Mouse (Mus musculus): ENCODE data around the gene Zfp697. TPM values are rescaled to one million over a fixed set of nuclear protein-coding genes. Genes with fewer than 3 reads are reported as not detected.

Zfp697 gene
- polyA plus RNA-seq, 1 experiment from 2014 or later = 3.9 TPM

DNA sequence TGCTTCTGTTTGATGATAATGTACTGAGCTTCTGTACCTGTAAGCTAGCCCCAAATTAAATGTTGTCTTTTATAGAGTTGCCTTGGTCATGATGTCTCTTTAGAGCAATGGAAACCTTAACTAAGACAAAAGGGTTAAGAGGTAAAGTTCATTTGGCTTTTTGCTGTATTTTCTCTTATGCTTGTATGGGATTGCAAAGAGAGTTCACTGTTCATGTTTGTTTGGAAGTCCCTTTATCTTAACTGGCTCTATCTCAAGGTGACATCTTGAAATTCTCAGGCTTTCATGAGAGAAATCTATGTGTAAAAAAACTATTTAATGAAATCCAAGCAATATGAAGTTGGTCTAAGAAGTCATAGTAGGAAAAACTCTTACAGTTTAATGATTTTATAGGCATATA, 398.7 kb downstream of the Zfp697 start:
- no peak overlapping the region for H3K4me2 ChIP-seq
- no peaks in the 10 kb centered on the region for H3K36me3 ChIP-seq
- H3K9ac ChIP-seq = no peak overlapping the region
- no peaks in the 10 kb centered on the region for H3K27me3 ChIP-seq (replicated peaks)
- H3K4me1 ChIP-seq = no peaks in the 10 kb centered on the region
- H3K27ac ChIP-seq = no peak overlapping the region
- H3K9me3 ChIP-seq (replicated peaks) = no peaks in the 10 kb centered on the region
- ATAC-seq = no peak
- no peak overlapping the region for H3K4me3 ChIP-seq

DNA sequence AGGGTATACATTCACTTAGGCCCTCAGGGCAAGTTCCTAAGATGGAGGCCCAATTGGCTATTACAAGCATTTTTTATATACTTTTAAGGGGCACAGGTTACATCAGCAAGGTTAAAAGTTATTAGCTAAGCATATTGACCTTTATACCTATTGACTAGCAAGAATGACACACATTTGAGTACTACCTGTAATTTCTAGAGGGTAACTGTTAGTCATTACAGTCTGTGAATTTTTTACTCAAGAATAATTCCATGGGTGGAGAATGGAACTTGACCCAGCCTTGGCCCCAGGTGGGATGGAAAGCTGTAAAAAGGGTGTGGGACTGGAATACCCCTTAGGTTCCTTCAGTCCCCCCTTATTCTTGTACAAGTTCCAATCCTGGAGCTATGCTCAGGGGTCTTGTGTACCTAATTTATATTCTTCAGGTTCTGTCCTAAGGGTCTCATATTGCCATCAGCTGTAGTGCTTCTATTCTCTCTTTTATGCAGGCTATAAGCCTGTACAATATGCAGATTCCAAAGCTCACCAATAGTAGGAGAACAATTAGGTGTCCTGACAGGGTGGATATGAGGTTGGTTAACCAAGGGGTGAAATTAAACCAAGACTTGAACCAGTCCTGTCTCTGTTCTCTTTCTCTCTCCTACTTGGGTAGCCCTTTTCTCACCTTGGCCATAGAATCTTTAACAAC, 400.1 kb downstream of the Zfp697 start:
- no peaks in the 10 kb centered on the region for H3K36me3 ChIP-seq
- no peak overlapping the region for H3K4me3 ChIP-seq
- no peaks in the 10 kb centered on the region for H3K4me1 ChIP-seq
- H3K4me2 ChIP-seq = no peak overlapping the region
- H3K9ac ChIP-seq = no peak overlapping the region
- no peak for ATAC-seq
- H3K27ac ChIP-seq = no peak overlapping the region
- no peaks in the 10 kb centered on the region for H3K27me3 ChIP-seq (replicated peaks)
- no peaks in the 10 kb centered on the region for H3K9me3 ChIP-seq (replicated peaks)

DNA sequence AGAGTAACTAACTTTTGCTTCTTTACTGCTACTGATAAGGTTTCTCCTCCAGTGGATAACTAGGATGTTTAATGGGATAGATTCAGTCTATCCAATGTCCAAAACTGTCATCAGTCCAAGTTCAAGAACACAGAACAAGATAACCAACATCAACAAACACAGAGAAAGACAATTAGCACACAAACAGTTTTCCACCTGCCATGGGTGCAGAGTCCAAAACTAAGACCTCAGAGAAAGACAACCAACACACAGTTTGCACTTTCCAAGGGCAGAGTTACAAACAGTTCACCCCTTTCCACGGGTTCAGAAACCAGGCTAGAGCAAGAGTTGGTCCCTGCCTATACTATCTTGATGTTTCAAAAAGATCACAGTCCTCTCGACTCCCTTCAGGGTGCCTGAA, 404.3 kb downstream of the Zfp697 start:
- no peaks in the 10 kb centered on the region for H3K4me1 ChIP-seq
- WGBS (ENCODE audit: insufficient replicate concordance) = 46% methylated on average over 2 of the region's 2 CpGs
- H3K9ac ChIP-seq = no peak overlapping the region
- no peak overlapping the region for H3K27ac ChIP-seq
- H3K27me3 ChIP-seq (replicated peaks) = no peaks in the 10 kb centered on the region
- H3K4me2 ChIP-seq = no peak overlapping the region
- no peak overlapping the region for H3K4me3 ChIP-seq
- ATAC-seq = no peak
- no peaks in the 10 kb centered on the region for H3K36me3 ChIP-seq
- H3K9me3 ChIP-seq (replicated peaks) = no peaks in the 10 kb centered on the region

Other genes starting within 250 kb of the Zfp697 start
- not detected in 2 replicates for gene Adam30, start 221.8 kb upstream of the Zfp697 start, polyA plus RNA-seq (2016; fragmentation: Nextera tagmentation; extraction: Ambion mirVana)
- gene Reg4, start 160.3 kb upstream of the Zfp697 start, polyA plus RNA-seq (2016; fragmentation: Nextera tagmentation; extraction: Ambion mirVana) = not detected in 2 replicates
- gene Hmgcs2, start 102.0 kb upstream of the Zfp697 start, polyA plus RNA-seq (2016; fragmentation: Nextera tagmentation; extraction: Ambion mirVana) = 24.7 and 26.9 TPM in 2 replicates
- gene Phgdh, start 42.5 kb upstream of the Zfp697 start, polyA plus RNA-seq (2016; fragmentation: Nextera tagmentation; extraction: Ambion mirVana) = 348 and 381 TPM in 2 replicates
- gene Gm4450, start 74.7 kb downstream of the Zfp697 start, polyA plus RNA-seq (2016; fragmentation: Nextera tagmentation; extraction: Ambion mirVana) = not detected in 2 replicates
- gene Hsd3b4, start 128.1 kb downstream of the Zfp697 start, polyA plus RNA-seq (2016; fragmentation: Nextera tagmentation; extraction: Ambion mirVana) = 0.08 TPM in 2 replicates
- gene Gm10681, start 206.3 kb downstream of the Zfp697 start, polyA plus RNA-seq (2016; fragmentation: Nextera tagmentation; extraction: Ambion mirVana) = 0.08 TPM in 2 replicates
- gene Hsd3b5, start 247.8 kb downstream of the Zfp697 start, polyA plus RNA-seq (2016; fragmentation: Nextera tagmentation; extraction: Ambion mirVana) = 0.07 TPM in 1 of 2 replicates, not detected in the other

Data from liver, embryonic 12.5 days (tissue).